ENCODE assay signal across 33 mouse cellular contexts in genomic region chr4:59169981-59170380, GRCm38 (mm10). TPM values are rescaled to one million over a fixed set of nuclear protein-coding genes. Genes with fewer than 3 reads are reported as not detected.
A peak's percentile ranks its signal among the peaks of the same experiment; 100 is the strongest.
DNase-seq lines count a peak whose midpoint lies in the region; TF ChIP-seq lines count a peak whose summit lies in the region.
"Had no signal": no experiment of that assay in that cellular context is flagged by ENCODE, and none has a peak within 500 bp of the region (broad histone marks: within the 10 kb centered on the region; RNA-seq: fewer than 3 reads in every experiment).

No protein-coding gene starts in this region.

- intact Hi-C loops in left cerebral cortex, postnatal 4 days (cut with DNase I) = no loop called here
- intact Hi-C loops in left cerebral cortex, postnatal 14 days (cut with DNase I) = no loop called here

- no peak for TF ChIP-seq CTCF in brain, embryonic 14.5 days (IDR thresholded peaks at IDR 0.05; ENCODE audit: borderline replicate concordance, extremely low read depth, insufficient read depth, insufficient read length)

- TF ChIP-seq POLR2A in brain, embryonic 14.5 days (IDR thresholded peaks at IDR 0.05; ENCODE audit: borderline replicate concordance, extremely low read depth, insufficient read depth, insufficient read length, poor library complexity, severe bottlenecking) = no peak

- DNase-seq in adrenal gland, adult (ENCODE audit: inconsistent age in 2 of 2, low spot score in 1 of 2) = peak; percentile 69 to 82
- no peak for DNase-seq in adrenal gland, adult 8-10 months
- peak; percentile 8 for DNase-seq in left cerebral cortex, postnatal 4 days
- DNase-seq in left cerebral cortex, postnatal 14 days (ENCODE audit: low spot score in 2 of 2) = no peak
- peak; percentile 11 for DNase-seq in brain, embryonic 14.5 days (ENCODE audit: low read depth)
- DNase-seq in thymus, postnatal 25 days = peak; percentile 45
- no peak for DNase-seq in gastrocnemius, postnatal 10 days
- no peak for DNase-seq in retina, postnatal 1 day
- DNase-seq: adrenal gland, postnatal 14 days; cerebellum, adult 11 months; cerebellum, adult 2 months; cerebellum, adult 9-11 months; cerebellum, postnatal 25 days; gastrocnemius, postnatal 36 days; heart, adult 2 months; heart, postnatal 14 days; heart, postnatal 4 days had no signal

RNA-seq across cellular contexts. Expression of gene Ugcg, which starts 19.1 kb away (rescaled TPM):
- total RNA-seq in adrenal gland, adult 8-10 months (2022) = 10 to 100 TPM; 34.6 to 58.9 (median 48.2) TPM
- 100 to 1,000 TPM; 101 to 104 TPM for total RNA-seq in left cerebral cortex, postnatal 4 days (2021)
- 10 to 100 TPM; 92.8 to 93.8 TPM for total RNA-seq in left cerebral cortex, postnatal 14 days (2021)
- polyA plus RNA-seq in brain, embryonic 14.5 days (2012; rRNA removed) = 60.4 and 68.7 TPM in 2 replicates
- total RNA-seq in gastrocnemius, postnatal 10 days (2021) = 10 to 100 TPM; 14.2 to 19.7 TPM

RNA-seq across cellular contexts. Expression of gene AI481877, which starts 31.2 kb away (rescaled TPM):
- under 1 TPM in 2 of 4 experiments, not detected in 2; 0.25 to 0.27 TPM for total RNA-seq in adrenal gland, adult 8-10 months (2022)
- not detected for total RNA-seq in left cerebral cortex, postnatal 4 days (2021)
- not detected for total RNA-seq in left cerebral cortex, postnatal 14 days (2021)
- polyA plus RNA-seq in brain, embryonic 14.5 days (2012; rRNA removed) = not detected in 2 replicates
- total RNA-seq in gastrocnemius, postnatal 10 days (2021) = not detected
- total RNA-seq: adrenal gland, postnatal 14 days; CH12.LX; common myeloid progenitor, adult 5-6 weeks; gastrocnemius, adult 8-10 months; gastrocnemius, postnatal 36 days; granulocyte monocyte progenitor cell, adult 5-6 weeks; heart, adult 2 months; heart, postnatal 14 days; heart, postnatal 4 days; hindbrain, postnatal 0 days had no signal
- polyA plus RNA-seq: cerebellum, adult 2 months; embryonic facial prominence, embryonic 12.5 days; embryonic facial prominence, embryonic 15.5 days; forebrain, embryonic 11.5 days; forebrain, embryonic 15.5 days; G1E; heart, adult 2 months; heart, embryonic 10.5 days; heart, embryonic 13.5 days; heart, embryonic 16.5 days; hindbrain, embryonic 11.5 days; hindbrain, embryonic 14.5 days; intestine, embryonic 14.5 days had no signal

Comparison
In these comparisons a context has a peak if more than half of its experiments do, and no peak if none do; other contexts are left out.
1. DNase-seq: peak in adrenal gland, adult (2 of 2), left cerebral cortex, postnatal 4 days (single experiment), brain, embryonic 14.5 days (single experiment) and thymus, postnatal 25 days (single experiment); none in adrenal gland, adult 8-10 months (single experiment), left cerebral cortex, postnatal 14 days (0 of 2), gastrocnemius, postnatal 10 days (single experiment) and retina, postnatal 1 day (single experiment).